Comparison of ENCODE assay signal across 10 mouse cellular contexts in genomic region chr2:27417648-27418153, GRCm38 (mm10). TPM values are rescaled to one million over a fixed set of nuclear protein-coding genes. Genes with fewer than 3 reads are reported as not detected.
A peak's percentile ranks its signal among the peaks of the same experiment; 100 is the strongest.
DNase-seq lines count a peak whose midpoint lies in the region; ATAC-seq lines count a peak whose summit lies in the region.
"Had no signal": no experiment of that assay in that cellular context is flagged by ENCODE, and none has a peak within 500 bp of the region (broad histone marks: within the 10 kb centered on the region; RNA-seq: fewer than 3 reads in every experiment).

No protein-coding gene starts in this region.

- DNase-seq in heart, adult 11 months: peak; percentile 91
- no peak for DNase-seq in heart, postnatal 4 days
- DNase-seq in lung, adult 18-20 months: no peak
- DNase-seq in limb, embryonic 10.5 days (ENCODE audit: low spot score): no peak
- DNase-seq in thymus, postnatal 36 days: no peak
- DNase-seq in layer of hippocampus, adult 9-10 months (ENCODE audit: low spot score): no peak
- DNase-seq: layer of hippocampus, postnatal 36 days had no signal

- no peak overlapping the region for H3K9ac ChIP-seq in lung, embryonic 16.5 days (ENCODE audit: low read length)
- no peak overlapping the region for H3K9ac ChIP-seq in stomach, embryonic 14.5 days (replicated peaks; ENCODE audit: low read depth, low read length)
- H3K9ac ChIP-seq: hindbrain, embryonic 15.5 days had no signal

- no peaks in the 10 kb centered on the region for H3K36me3 ChIP-seq in lung, embryonic 16.5 days (ENCODE audit: control insufficient read depth, insufficient read depth, low read length)
- H3K36me3 ChIP-seq in limb, embryonic 10.5 days: peaks cover 12% of the 10 kb centered on the region
- H3K36me3 ChIP-seq in stomach, embryonic 14.5 days (ENCODE audit: control insufficient read depth, insufficient read depth, low read length): no peaks in the 10 kb centered on the region
- H3K36me3 ChIP-seq: hindbrain, embryonic 15.5 days had no signal

- H3K9me3 ChIP-seq in lung, embryonic 16.5 days (ENCODE audit: control insufficient read depth, low read length): no peaks in the 10 kb centered on the region
- no peaks in the 10 kb centered on the region for H3K9me3 ChIP-seq in limb, embryonic 10.5 days (replicated peaks)
- no peaks in the 10 kb centered on the region for H3K9me3 ChIP-seq in stomach, embryonic 14.5 days (ENCODE audit: control insufficient read depth, low read depth, low read length)
- H3K9me3 ChIP-seq: hindbrain, embryonic 15.5 days had no signal

- no peak for ATAC-seq in lung, embryonic 16.5 days (ENCODE audit: low read depth)
- no peak for ATAC-seq in stomach, embryonic 14.5 days (ENCODE audit: insufficient number of reproducible peaks, insufficient read depth, low FRiP score, low read depth)

- no peak overlapping the region for H3K4me3 ChIP-seq in lung, embryonic 16.5 days (ENCODE audit: low read length)
- no peak overlapping the region for H3K4me3 ChIP-seq in limb, embryonic 10.5 days
- H3K4me3 ChIP-seq in stomach, embryonic 14.5 days (ENCODE audit: low read depth, low read length): no peak overlapping the region
- H3K4me3 ChIP-seq: hindbrain, embryonic 15.5 days had no signal

- WGBS in lung, embryonic 16.5 days: 58% methylated on average over 5 of the region's 5 CpGs
- WGBS in limb, embryonic 10.5 days: 69% methylated on average over 5 of the region's 5 CpGs
- 59% methylated on average over 5 of the region's 5 CpGs for WGBS in stomach, embryonic 14.5 days

- peak overlapping the region; percentile 58 for H3K27ac ChIP-seq in lung, embryonic 16.5 days (ENCODE audit: low read length)
- H3K27ac ChIP-seq in limb, embryonic 10.5 days: peak overlapping the region; percentile 47; the same call in 1 of the 2 replicates
- H3K27ac ChIP-seq in stomach, embryonic 14.5 days (ENCODE audit: low read length): peak overlapping the region; percentile 40; the same call in 1 of the 2 replicates
- H3K27ac ChIP-seq: hindbrain, embryonic 15.5 days had no signal

- no peaks in the 10 kb centered on the region for H3K27me3 ChIP-seq in lung, embryonic 16.5 days (ENCODE audit: control insufficient read depth, insufficient read depth, low read depth, low read length)
- no peaks in the 10 kb centered on the region for H3K27me3 ChIP-seq in limb, embryonic 10.5 days (ENCODE audit: low read depth, poor library complexity, severe bottlenecking)
- no peaks in the 10 kb centered on the region for H3K27me3 ChIP-seq in stomach, embryonic 14.5 days (ENCODE audit: control insufficient read depth, insufficient read depth, low read length)
- H3K27me3 ChIP-seq: hindbrain, embryonic 15.5 days had no signal

- H3K4me2 ChIP-seq in lung, embryonic 16.5 days (ENCODE audit: low read depth, low read length): no peak overlapping the region
- H3K4me2 ChIP-seq in stomach, embryonic 14.5 days (replicated peaks; ENCODE audit: low read depth, low read length): no peak overlapping the region
- H3K4me2 ChIP-seq: hindbrain, embryonic 15.5 days had no signal

- peaks cover 80% of the 10 kb centered on the region for H3K4me1 ChIP-seq in lung, embryonic 16.5 days (replicated peaks; ENCODE audit: control insufficient read depth, insufficient read depth, low read length)
- H3K4me1 ChIP-seq in limb, embryonic 10.5 days: peaks cover 81% of the 10 kb centered on the region
- H3K4me1 ChIP-seq in stomach, embryonic 14.5 days (ENCODE audit: control insufficient read depth, insufficient read depth, low read length): peaks cover 69% of the 10 kb centered on the region

RNA-seq across cellular contexts. Expression of gene Vav2, which starts 9.1 kb away (rescaled TPM):
- 10 to 100 TPM; 13.3 to 14.8 TPM for total RNA-seq in heart, postnatal 4 days (2021)
- 8.6 and 8.7 TPM in 2 replicates for polyA plus RNA-seq in lung, embryonic 16.5 days (2015; fragmentation: Nextera tagmentation; extraction: Ambion mirVana)
- polyA plus RNA-seq in limb, embryonic 10.5 days (2016; fragmentation: Nextera tagmentation; extraction: Ambion mirVana): 9.2 and 9.6 TPM in 2 replicates
- polyA plus RNA-seq in stomach, embryonic 14.5 days (2014; fragmentation: Nextera tagmentation; extraction: Ambion mirVana): 7.6 and 8.0 TPM in 2 replicates

RNA-seq across cellular contexts. Expression of gene Brd3os, which starts 24.4 kb away (rescaled TPM):
- total RNA-seq in heart, postnatal 4 days (2021): 1 to 10 TPM in 1 of 2 experiments, under 1 TPM in 1; 0.90 to 1.1 TPM
- polyA plus RNA-seq in lung, embryonic 16.5 days (2015; fragmentation: Nextera tagmentation; extraction: Ambion mirVana): 7.6 and 7.9 TPM in 2 replicates
- polyA plus RNA-seq in limb, embryonic 10.5 days (2016; fragmentation: Nextera tagmentation; extraction: Ambion mirVana): 5.2 and 7.6 TPM in 2 replicates
- polyA plus RNA-seq in stomach, embryonic 14.5 days (2014; fragmentation: Nextera tagmentation; extraction: Ambion mirVana): 11.0 and 11.5 TPM in 2 replicates
